Mouse (Mus musculus) left cerebral cortex, adult 2 months (tissue): ENCODE data around the gene Nfia. TPM values are rescaled to one million over a fixed set of nuclear protein-coding genes. Genes with fewer than 3 reads are reported as not detected.

Experiments used
- DNase-seq, 2 experiments: peaks; one replicate each; pipeline ENCODE4 v3.0.0; 2021 to 2022; ENCODE audit warnings: low spot score in 2 of 2, mixed read lengths in 1 of 2; ENCODE audit errors: extremely low spot score in 1 of 2
- H3K27ac ChIP-seq: fragments of 200-600 bp; 2 replicates; pipeline ENCODE4 v1.8.1; 2022
- H3K4me3 ChIP-seq: fragments of 200-600 bp; 2 replicates; pipeline ENCODE4 v1.8.1; 2022
- CTCF ChIP-seq: fragments of 200-600 bp; IDR thresholded peaks from 2 replicates; pipeline ENCODE4 v1.8.1; 2022; ENCODE audit warnings: antibody characterized with exemption, mild to moderate bottlenecking, moderate library complexity
- intact Hi-C: fragments of 180-260 bp; cut with DNase I; formaldehyde crosslinking; loops from one replicate; pipeline ENCODE4 v1.15.1; 2025
- total RNA-seq, 2 experiments: library from RNA; stranded (reverse); gene quantifications; 2 replicates each; pipeline ENCODE4 v1.2.3; 2021

Gene Nfia
- total RNA-seq, 2 experiments from 2014 or later: 58.1 to 62.5 TPM

DNA sequence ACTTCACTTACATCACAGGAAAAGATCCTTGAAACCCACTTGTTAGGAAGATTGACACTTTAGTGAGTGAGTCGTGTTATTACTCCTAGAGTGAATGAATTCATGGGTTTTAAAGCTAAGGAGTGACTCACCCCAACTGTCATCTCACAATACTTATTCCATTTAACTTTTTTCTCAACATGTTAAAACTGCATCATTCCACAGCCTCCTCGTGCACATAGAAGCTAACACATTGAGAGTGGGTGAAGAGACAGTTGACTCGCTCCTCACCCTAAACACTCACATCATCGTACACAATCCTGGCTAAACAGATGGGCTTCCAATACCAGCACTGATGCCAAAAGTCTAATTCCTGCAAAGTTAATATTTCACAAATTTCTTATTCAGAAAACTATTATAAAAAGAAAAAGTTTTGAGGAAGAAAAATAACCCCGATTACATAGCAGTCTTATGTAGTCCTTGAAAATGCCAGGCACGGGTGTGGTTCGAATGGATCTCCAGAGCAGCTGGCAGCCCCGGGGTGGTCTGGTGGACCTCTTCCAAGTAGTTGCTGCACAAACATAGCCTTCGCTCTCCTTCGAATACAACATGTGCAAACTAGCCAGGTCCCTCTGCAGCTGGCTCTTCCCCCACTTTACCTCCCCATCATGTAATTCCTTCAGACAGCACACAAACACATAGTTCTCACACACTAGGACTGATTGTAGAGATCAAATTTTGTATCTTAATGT lies 178.0 kb downstream of the Nfia start:
- H3K4me3 ChIP-seq: no peak overlapping the region
- intact Hi-C loops: no loop called here
- no peak for DNase-seq
- TF ChIP-seq CTCF: no peak
- H3K27ac ChIP-seq: no peak overlapping the region

- no peak for TF ChIP-seq CTCF
- Histone ChIP-seq H3K4me3 (no peak overlapping the region), H3K27ac (peak overlapping the region; percentile 50; the same call in 1 of the 2 replicates)
- no peak for DNase-seq
- intact Hi-C loops: no loop called here
Measured at GRCm38 (mm10) chr4:97953886-97954285, 181.4 kb downstream of the Nfia start.

DNA sequence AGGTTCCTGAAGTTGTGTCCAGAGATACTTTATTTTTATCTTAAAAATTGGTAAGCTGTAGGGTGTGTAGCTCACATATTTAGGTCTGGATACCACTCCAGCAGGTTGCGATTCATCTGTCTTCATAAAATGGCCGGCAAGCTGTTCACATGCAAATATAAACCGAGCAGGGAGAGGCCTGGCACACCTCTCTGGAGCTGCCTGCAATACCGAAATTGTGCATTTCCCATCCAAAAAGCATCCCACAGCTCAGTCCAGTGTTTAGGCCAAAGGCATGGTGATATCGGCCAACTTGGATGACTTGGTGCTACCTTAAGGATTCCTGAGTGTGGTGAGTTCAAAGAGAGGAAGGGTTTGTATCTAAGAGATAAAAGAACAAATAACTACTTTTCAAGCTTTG lies 185.6 kb downstream of the Nfia start:
- TF ChIP-seq CTCF: no peak
- intact Hi-C loops: no loop called here
- no peak for DNase-seq
- Histone ChIP-seq H3K27ac (no peak overlapping the region), H3K4me3 (no peak overlapping the region)

DNA sequence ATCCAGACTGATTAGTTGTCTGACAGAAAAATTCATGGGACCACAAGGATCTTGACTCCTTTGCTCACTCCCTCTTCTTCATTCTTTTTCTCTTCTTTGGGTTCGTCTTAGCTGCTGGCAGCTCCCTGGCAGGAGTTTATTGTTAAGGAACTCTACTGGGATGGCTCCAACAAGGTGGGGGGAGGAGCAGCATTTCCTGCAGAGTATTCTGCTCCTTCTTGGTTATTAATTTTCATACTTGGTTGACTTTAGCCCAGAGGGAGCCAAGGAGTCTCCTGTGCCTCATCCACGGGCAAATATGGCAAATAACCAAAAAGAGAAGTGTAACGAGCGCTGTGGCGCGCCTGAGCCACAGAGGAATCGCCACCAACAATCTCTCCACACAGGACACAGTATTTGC lies 190.3 kb downstream of the Nfia start:
- Histone ChIP-seq H3K4me3 (no peak overlapping the region), H3K27ac (no peak overlapping the region)
- intact Hi-C loops: no loop called here
- TF ChIP-seq CTCF: no peak
- no peak for DNase-seq

DNA sequence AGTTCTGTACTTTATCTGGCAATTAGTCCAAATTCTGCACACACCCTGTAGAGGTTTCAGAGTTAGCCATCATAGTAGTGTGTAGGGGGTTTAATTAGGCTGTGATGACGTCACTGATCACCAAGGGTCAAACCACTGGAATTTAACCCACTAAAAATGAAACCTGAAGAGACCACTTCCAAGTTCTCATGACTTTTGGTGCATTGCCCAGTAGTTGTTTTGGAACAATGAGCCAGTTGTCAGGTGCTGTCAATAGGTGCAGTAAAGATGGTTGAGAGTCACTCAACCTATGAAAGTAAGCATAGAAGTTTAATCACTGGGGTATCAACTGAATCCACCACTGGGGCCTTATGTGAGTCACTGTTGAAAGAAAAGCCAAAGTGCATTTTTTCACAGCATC lies 191.4 kb downstream of the Nfia start:
- no peak overlapping the region for H3K4me3 ChIP-seq
- no peak for TF ChIP-seq CTCF
- intact Hi-C loops: no loop called here

GRCm38 (mm10) chr4:97968786-97969348 lies 196.3 kb downstream of the Nfia start:
- intact Hi-C loops: no loop called here
- no peak for DNase-seq
- H3K27ac ChIP-seq: no peak overlapping the region
- TF ChIP-seq CTCF: no peak
- H3K4me3 ChIP-seq: no peak overlapping the region

More for the DNA sequence above, 191.4 kb downstream of the Nfia start:
- no peak for DNase-seq
- H3K27ac ChIP-seq: no peak overlapping the region

DNA sequence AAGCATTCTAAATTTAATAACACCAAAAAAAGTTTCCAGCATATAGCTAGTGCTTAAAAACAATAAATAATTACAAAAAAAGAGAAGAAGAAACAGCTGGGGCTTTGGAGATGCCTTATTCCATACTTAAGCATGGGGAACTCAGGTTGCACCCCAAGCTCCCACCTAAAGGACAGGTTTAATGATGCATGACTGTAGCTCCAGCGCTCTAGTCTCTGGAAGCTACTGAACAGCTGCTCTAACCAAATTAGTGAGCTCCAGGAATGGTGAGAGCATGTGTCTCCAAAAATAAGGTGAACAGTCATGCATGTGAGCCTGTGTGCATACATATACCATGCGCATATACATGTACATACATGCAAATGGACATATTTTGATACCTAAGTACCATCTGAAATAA lies 200.5 kb downstream of the Nfia start:
- DNase-seq: no peak
- no peak overlapping the region for H3K27ac ChIP-seq
- intact Hi-C loops: no loop called here
- TF ChIP-seq CTCF: no peak
- H3K4me3 ChIP-seq: no peak overlapping the region

DNA sequence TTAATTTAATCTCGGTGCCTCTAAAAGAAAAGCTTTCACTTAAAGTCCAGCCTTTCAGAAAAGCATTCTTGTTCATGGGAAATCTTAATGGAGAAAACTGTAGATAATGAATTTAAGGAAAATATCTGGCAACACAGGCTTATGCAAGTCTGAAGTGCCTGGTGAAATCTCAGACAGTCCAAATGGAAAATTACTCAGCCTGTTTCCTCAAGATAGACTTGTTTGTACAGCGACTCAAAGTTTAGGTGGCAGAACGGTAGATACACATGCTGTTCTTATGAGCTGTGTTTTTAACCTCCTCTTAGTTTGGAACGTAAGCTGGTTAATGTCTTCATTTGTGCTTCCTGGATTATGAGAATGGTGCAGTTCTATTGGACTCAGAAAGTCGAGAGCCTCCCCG lies 201.5 kb downstream of the Nfia start:
- no peak for TF ChIP-seq CTCF
- intact Hi-C loops: no loop called here
- Histone ChIP-seq H3K4me3 (no peak overlapping the region), H3K27ac (no peak overlapping the region)
- no peak for DNase-seq

DNA sequence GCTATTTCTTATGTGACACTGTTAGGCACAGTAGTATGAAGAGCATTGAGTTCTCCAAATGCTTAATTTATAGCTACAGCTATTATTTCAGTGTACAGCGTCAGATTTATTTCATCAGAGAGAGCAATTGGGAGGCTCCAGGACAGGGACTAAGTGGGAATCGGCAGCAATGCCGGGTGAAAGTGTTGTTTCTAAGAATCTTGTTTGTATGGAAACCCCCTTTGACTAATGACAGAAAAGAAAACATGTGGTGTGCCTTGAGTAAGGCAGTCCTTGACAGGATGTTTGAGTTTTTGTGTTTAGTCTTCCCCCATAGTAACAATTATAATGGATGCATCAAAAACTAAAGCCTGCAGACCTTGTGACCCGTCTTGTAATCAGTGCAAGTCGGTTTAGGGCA lies 204.4 kb downstream of the Nfia start:
- DNase-seq: no peak
- intact Hi-C loops: no loop called here
- no peak for TF ChIP-seq CTCF
- Histone ChIP-seq H3K4me3 (no peak overlapping the region), H3K27ac (no peak overlapping the region)

DNA sequence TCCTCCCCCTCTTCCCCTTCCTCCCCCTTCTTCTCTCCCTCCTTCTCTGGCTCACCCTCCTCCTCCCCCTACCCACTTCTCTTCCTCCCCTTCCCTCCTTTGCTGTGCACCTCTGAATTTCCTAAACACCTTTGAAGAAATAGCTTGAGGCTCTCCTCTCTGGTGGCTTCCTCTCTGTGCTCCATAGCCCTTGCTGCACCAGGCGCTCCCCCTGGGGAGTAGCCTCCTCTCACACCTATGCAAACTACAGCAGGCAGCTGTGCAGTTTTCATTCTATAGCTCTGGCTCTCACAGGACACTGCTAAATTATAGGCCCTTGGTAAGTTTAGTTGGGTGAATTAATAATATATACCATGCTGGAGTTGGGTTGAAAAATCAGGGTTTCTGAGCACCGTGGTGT lies 211.8 kb downstream of the Nfia start:
- no peak overlapping the region for H3K4me3 ChIP-seq
- no peak overlapping the region for H3K27ac ChIP-seq
- no peak for TF ChIP-seq CTCF
- DNase-seq: no peak
- intact Hi-C loops: no loop called here

DNA sequence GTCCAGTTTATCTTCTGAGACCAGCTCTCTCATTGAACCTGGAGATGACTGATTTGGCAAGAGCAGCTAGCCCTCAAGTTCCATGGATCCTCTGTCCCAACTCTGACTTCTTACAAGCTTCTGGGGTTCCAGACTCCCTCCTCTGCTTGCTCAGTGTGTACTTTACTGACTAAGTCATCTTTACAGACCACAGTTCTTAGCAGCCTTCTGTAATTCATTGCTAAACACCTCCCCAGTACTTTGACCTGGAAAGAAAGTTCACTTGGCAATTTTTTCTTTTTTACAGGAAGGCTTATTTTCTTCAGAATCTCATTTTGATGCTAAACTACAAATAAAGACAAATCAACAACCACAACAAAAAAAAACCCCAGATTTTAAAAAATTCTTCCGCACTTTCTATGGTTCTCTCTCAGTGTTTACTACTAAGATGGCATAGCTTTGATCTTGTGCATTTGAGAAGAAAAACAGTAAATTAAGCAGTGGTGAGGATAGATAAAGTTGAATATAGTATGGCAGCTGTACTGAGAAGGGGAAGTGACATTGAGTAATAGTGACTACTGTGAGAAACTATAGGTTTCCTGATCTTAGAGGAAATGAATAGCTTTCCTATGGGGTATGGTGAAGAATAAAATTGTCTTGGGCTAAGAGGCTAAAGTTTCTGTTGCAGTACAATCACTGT lies 213.7 kb downstream of the Nfia start:
- TF ChIP-seq CTCF: no peak
- intact Hi-C loops: no loop called here
- DNase-seq: no peak
- H3K27ac ChIP-seq: no peak overlapping the region
- no peak overlapping the region for H3K4me3 ChIP-seq

GRCm38 (mm10) chr4:97986735-97987075 lies 214.2 kb downstream of the Nfia start:
- no peak overlapping the region for H3K4me3 ChIP-seq
- intact Hi-C loops: no loop called here
- DNase-seq: peak in 1 of 2 experiments; percentile 1
- TF ChIP-seq CTCF: no peak
- no peak overlapping the region for H3K27ac ChIP-seq
